Mouse (Mus musculus) megakaryocyte, embryonic 14.5 days (primary cell): ENCODE results near the gene Chrnd.

Experiments used
- FLI1 ChIP-seq: IDR thresholded peaks from 2 replicates; pipeline ENCODE4 v1.6.1; 2012; ENCODE audit warnings: low read length, inconsistent platforms, mixed read lengths
- GATA1 ChIP-seq: IDR thresholded peaks from 3 replicates; pipeline ENCODE4 v1.6.1; 2012; ENCODE audit warnings: mixed read lengths, low read length, inconsistent platforms, borderline replicate concordance

DNA sequence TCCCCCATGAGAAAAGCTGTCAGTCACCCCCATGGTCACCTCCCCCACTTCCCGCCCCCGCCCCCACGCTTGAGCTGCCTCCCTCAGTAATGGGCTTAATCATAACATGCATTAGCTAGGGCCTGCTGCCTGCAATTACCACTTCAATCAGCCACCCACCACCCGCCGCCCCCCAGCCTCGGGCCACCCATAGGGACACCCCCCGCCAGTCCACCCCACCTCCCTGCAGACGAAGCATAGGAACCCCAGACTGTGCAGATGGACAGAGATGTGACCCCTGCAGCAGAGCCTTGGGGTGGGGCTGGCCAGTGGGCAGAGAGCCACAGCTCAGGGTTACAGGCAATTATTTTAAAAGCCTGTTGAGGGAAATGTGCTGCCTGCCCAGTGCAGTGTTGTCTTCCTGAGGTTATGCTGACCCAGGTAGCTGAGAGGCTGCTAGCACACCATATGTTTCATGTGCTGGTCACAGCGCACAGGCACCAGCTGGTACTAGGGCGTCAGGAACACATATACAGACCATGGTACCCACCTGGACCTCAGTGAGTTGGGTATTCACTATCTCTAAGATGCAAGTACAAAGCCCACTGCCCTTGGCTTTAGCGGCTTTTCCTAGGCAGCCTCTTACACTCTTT is 26.1 kb upstream of the Chrnd start:
- TF ChIP-seq GATA1 (no peak), FLI1 (no peak)
